Mouse (Mus musculus) megakaryocyte-erythroid progenitor cell, adult 5 weeks (primary cell): ENCODE measurements around the gene Adgrg5. TPM values are rescaled to one million over a fixed set of nuclear protein-coding genes. Genes with fewer than 3 reads are reported as not detected.

Experiments
- polyA plus RNA-seq: library from polyadenylated mRNA; stranded (reverse); fragments of >175 nt; gene quantifications from 2 replicates; pipeline ENCODE4 v1.2.3, GENCODE M21; 2012

The Adgrg5 gene
- polyA plus RNA-seq = 1.1 TPM in 2 replicates

DNA sequence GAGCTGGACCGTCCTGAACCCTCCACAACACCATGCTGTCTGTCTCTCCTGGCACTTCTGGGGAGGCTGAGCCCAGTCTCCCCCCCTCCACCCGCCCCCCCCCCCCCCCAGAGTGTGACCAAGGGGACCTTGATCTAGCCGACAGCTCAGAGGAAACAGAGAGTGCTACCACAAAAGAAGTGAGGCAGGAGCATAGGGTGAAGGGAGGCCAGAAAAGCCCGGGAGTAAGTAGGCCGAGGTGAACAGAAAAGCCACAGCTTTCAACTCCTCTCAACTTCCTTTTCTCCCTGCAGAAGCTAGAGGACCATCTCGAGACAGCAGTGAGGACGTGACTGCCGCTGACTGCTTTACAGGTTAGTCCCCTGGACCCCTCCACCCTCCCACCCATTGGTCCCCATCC is at the start of gene Adgrg5:
TSS of gene Adgrg5 (plus strand) at position 290 of the 400 bp plus-strand sequence.

DNA sequence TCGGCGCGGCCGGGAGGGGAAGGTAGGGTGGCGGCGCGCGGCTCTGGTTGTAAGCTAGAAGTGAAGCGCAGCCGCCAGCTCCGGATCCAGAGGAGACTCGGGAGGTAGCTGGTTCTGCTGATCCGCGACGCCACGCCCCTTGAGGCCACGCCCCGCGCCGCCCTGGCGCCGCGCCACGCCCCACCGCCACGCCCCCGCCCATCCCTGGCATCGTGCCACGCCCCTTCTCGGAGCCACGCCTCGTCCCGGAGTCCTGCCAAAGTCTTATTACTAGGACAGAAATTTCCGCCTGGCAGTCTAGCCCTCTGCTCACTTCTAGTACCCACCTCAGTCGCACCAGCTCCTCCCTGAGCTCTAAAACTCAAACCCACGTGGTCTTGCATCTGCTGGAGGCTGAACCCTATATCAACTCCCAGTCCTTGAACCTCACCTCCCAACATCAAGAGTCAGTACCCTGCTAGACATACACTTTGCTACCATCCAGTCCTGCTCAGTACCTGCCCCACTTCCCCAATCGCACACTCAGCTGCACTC is 47.2 kb upstream of the Adgrg5 start, which contains the start of gene Dok4:
TSS of gene Dok4 (minus strand) at position 134 of the 534 bp plus-strand sequence.

DNA sequence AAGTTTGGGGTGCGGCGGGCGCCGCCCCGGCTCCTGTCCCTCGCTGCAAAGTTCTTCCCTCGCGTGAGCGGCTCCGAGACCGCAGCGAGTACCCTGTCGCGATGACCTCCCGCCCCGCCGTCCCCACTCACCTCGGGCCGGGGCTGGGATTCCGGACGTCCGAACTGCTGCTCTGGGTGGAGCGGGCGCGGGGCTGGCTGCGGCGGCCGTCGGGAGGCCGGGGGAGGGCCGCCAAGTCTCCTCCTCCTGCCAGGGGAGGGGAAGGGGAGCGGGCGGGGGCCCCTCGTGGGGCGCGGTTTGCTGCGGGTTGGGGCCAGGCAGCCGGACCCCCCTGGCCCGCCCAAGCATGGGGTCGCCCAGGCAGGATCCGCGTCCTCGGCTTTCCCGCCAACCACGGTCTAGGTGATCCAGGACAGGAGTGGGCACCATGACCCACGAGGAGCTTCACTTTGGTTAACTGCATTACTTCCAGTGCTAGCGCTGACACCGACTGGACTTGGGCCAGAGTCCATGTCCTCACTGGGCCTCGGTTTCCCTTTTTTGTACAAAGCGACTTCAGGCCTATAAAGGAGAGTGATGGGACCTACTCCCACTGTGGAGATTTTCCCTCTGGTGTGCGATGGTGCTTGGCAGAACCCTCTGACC is 5.5 kb upstream of the Adgrg5 start, which contains the start of gene Ccdc102a:
TSS of gene Ccdc102a (minus strand) at position 248 of the 645 bp plus-strand sequence.

DNA sequence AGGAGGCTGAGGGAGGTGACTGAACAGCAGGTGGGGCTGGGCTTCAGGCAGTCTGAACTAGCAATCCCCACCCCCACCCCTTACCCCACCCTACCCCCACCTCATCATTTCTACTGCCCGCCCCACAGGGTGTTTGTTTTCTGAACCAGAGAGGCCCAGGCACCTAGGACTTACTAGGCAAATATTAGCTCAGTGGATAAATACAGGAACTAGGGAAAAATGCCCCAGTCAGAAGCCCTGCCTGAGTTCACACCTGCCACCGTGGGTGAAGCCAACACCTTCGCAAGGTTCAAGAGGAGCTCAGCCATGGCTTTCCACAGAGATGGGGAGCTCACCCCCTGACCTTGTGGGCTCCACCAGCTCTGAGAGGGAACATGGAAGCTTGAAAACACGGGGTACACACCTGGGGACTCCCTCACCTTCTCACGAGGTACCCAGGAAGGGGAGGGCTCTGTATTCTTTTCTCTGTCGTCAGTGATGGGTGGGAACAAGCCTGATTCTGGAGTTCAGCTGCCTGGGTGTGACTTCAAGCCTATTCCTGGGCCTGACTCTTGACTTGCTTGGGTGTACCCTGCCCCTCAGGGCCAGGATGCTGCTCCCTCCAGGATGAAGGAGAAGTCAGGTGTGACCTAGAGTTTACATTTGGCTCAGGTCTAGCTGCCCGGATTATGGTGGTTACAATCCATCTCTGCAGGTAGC is 51.1 kb downstream of the Adgrg5 start, which contains the start of gene Adgrg1:
TSS of gene Adgrg1 (plus strand) at position 285 of the 699 bp plus-strand sequence.

Other genes with a start within 250 kb of the Adgrg5 start
- gene Pllp, start 227.4 kb upstream of the Adgrg5 start, polyA plus RNA-seq = not detected in 2 replicates
- 0.16 and 0.21 TPM in 2 replicates for gene Ccl22, start 178.1 kb upstream of the Adgrg5 start, polyA plus RNA-seq
- 3.4 and 5.8 TPM in 2 replicates for gene Cx3cl1, start 151.7 kb upstream of the Adgrg5 start, polyA plus RNA-seq
- gene Ccl17, start 113.2 kb upstream of the Adgrg5 start, polyA plus RNA-seq = 0.87 TPM in 1 of 2 replicates, not detected in the other
- gene Coq9, start 85.4 kb upstream of the Adgrg5 start, polyA plus RNA-seq = 84.2 and 97.3 TPM in 2 replicates
- gene Ciapin1, start 85.3 kb upstream of the Adgrg5 start, polyA plus RNA-seq = 273 and 285 TPM in 2 replicates
- 25.1 and 31.9 TPM in 2 replicates for gene Polr2c, start 66.2 kb upstream of the Adgrg5 start, polyA plus RNA-seq
- 1.3 and 2.1 TPM in 2 replicates for gene Dok4, start 47.4 kb upstream of the Adgrg5 start, polyA plus RNA-seq
- 3.7 and 4.4 TPM in 2 replicates for gene Ccdc102a, start 5.6 kb upstream of the Adgrg5 start, polyA plus RNA-seq
- gene Adgrg1, start 51.1 kb downstream of the Adgrg5 start, polyA plus RNA-seq = 302 and 465 TPM in 2 replicates
- gene Adgrg3, start 94.0 kb downstream of the Adgrg5 start, polyA plus RNA-seq = 184 and 192 TPM in 2 replicates
- 1.2 and 1.8 TPM in 2 replicates for gene Drc7, start 131.4 kb downstream of the Adgrg5 start, polyA plus RNA-seq
- gene Katnb1, start 157.5 kb downstream of the Adgrg5 start, polyA plus RNA-seq = 66.6 and 88.6 TPM in 2 replicates